Mouse (Mus musculus): ENCODE measurements around the gene Sned1. TPM values are rescaled to one million over a fixed set of nuclear protein-coding genes. Genes with fewer than 3 reads are reported as not detected.
"Not testable (repeated sequence)": the region's sequence is repeated elsewhere in the genome, so short reads cannot be mapped to it uniquely, and the experiment has no call there.

Sned1 gene
- polyA plus RNA-seq, 1 experiment from 2014 or later: 5.3 TPM

GRCm38 (mm10) chr1:93277041-93277440, 41.4 kb downstream of the Sned1 start:
- no peaks in the 10 kb centered on the region for H3K4me1 ChIP-seq (ENCODE audit: control insufficient read depth, insufficient read depth, low read length)
- no peak overlapping the region for H3K27ac ChIP-seq (ENCODE audit: low read depth, low read length)
- H3K4me2 ChIP-seq (ENCODE audit: low read depth): no peak overlapping the region
- H3K36me3 ChIP-seq (ENCODE audit: control insufficient read depth, insufficient read depth, low read length): no peaks in the 10 kb centered on the region
- whole genome bisulfite sequencing: 86% methylated on average over 7 of the region's 7 CpGs
- no peak overlapping the region for H3K4me3 ChIP-seq (ENCODE audit: low read depth, low read length)
- no peaks in the 10 kb centered on the region for H3K27me3 ChIP-seq (ENCODE audit: control insufficient read depth, insufficient read depth, low read length)
- H3K9ac ChIP-seq (ENCODE audit: low read length): no peak overlapping the region
- no peak for DNase-seq (ENCODE audit: low spot score)
- H3K9me3 ChIP-seq (ENCODE audit: control insufficient read depth, low read length): no peaks in the 10 kb centered on the region
- no peak for ATAC-seq (ENCODE audit: insufficient read depth, low FRiP score, low TSS enrichment)

- Histone ChIP-seq H3K4me3 (ENCODE audit: low read depth, low read length) (no peak overlapping the region), H3K36me3 (ENCODE audit: control insufficient read depth, insufficient read depth, low read length) (no peaks in the 10 kb centered on the region), H3K27me3 (ENCODE audit: control insufficient read depth, insufficient read depth, low read length) (no peaks in the 10 kb centered on the region), H3K9me3 (ENCODE audit: control insufficient read depth, low read length) (no peaks in the 10 kb centered on the region), H3K4me1 (ENCODE audit: control insufficient read depth, insufficient read depth, low read length) (no peaks in the 10 kb centered on the region), H3K9ac (ENCODE audit: low read length) (no peak overlapping the region), H3K4me2 (ENCODE audit: low read depth) (no peak overlapping the region), H3K27ac (ENCODE audit: low read depth, low read length) (no peak overlapping the region)
- DNase-seq (ENCODE audit: low spot score) (no peak), ATAC-seq (ENCODE audit: insufficient read depth, low FRiP score, low TSS enrichment) (no peak)
- WGBS: 59% methylated on average over 3 of the region's 3 CpGs
Measured at GRCm38 (mm10) chr1:93289678-93290214, 54.1 kb downstream of the Sned1 start.

DNA sequence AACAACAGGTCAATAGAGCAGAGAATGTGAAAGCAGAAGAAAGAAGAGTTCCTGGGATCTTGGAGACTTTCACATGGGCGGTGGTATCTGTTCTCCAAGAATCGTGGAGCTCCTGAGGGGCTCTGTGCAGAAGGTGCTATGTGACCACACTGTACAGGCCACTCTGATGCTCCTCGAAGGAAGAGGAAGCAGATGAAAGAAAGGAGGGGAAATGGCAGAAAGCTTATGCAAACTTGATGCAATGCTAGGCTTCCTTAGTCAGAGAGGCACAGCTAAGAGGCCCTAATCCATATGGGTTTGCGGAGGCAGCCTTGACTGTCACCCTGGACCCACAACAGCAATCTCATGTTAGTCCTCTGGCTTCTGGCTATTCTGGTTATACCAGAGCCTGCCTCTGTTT, 55.3 kb downstream of the Sned1 start:
- no peak overlapping the region for H3K27ac ChIP-seq (ENCODE audit: low read depth, low read length)
- DNase-seq (ENCODE audit: low spot score): no peak
- no peak overlapping the region for H3K4me3 ChIP-seq (ENCODE audit: low read depth, low read length)
- no peaks in the 10 kb centered on the region for H3K9me3 ChIP-seq (ENCODE audit: control insufficient read depth, low read length)
- H3K4me1 ChIP-seq (ENCODE audit: control insufficient read depth, insufficient read depth, low read length): no peaks in the 10 kb centered on the region
- peaks cover 2% of the 10 kb centered on the region; the same call in 1 of the 2 replicates for H3K36me3 ChIP-seq (ENCODE audit: control insufficient read depth, insufficient read depth, low read length)
- H3K27me3 ChIP-seq (ENCODE audit: control insufficient read depth, insufficient read depth, low read length): no peaks in the 10 kb centered on the region
- WGBS: 95% methylated on average over 4 of the region's 4 CpGs
- H3K4me2 ChIP-seq (ENCODE audit: low read depth): no peak overlapping the region
- H3K9ac ChIP-seq (ENCODE audit: low read length): no peak overlapping the region
- no peak for ATAC-seq (ENCODE audit: insufficient read depth, low FRiP score, low TSS enrichment)

GRCm38 (mm10) chr1:93291591-93291990, 56.0 kb downstream of the Sned1 start:
- no peak overlapping the region for H3K4me2 ChIP-seq (ENCODE audit: low read depth)
- no peak for DNase-seq (ENCODE audit: low spot score)
- H3K9me3 ChIP-seq (ENCODE audit: control insufficient read depth, low read length): no peaks in the 10 kb centered on the region
- H3K9ac ChIP-seq (ENCODE audit: low read length): no peak overlapping the region
- no peak for ATAC-seq (ENCODE audit: insufficient read depth, low FRiP score, low TSS enrichment)
- no peaks in the 10 kb centered on the region for H3K27me3 ChIP-seq (ENCODE audit: control insufficient read depth, insufficient read depth, low read length)
- no peak overlapping the region for H3K4me3 ChIP-seq (ENCODE audit: low read depth, low read length)
- no peak overlapping the region for H3K27ac ChIP-seq (ENCODE audit: low read depth, low read length)
- no peaks in the 10 kb centered on the region for H3K4me1 ChIP-seq (ENCODE audit: control insufficient read depth, insufficient read depth, low read length)
- H3K36me3 ChIP-seq (ENCODE audit: control insufficient read depth, insufficient read depth, low read length): peaks cover 2% of the 10 kb centered on the region; the same call in 1 of the 2 replicates
- 90% methylated on average over 1 of the region's 1 CpGs for WGBS

- Histone ChIP-seq H3K36me3 (ENCODE audit: control insufficient read depth, insufficient read depth, low read length) (peaks cover 3% of the 10 kb centered on the region; the same call in 1 of the 2 replicates), H3K27ac (ENCODE audit: low read depth, low read length) (no peak overlapping the region), H3K4me3 (ENCODE audit: low read depth, low read length) (no peak overlapping the region), H3K9me3 (ENCODE audit: control insufficient read depth, low read length) (no peaks in the 10 kb centered on the region), H3K4me2 (ENCODE audit: low read depth) (no peak overlapping the region), H3K4me1 (ENCODE audit: control insufficient read depth, insufficient read depth, low read length) (no peaks in the 10 kb centered on the region), H3K9ac (ENCODE audit: low read length) (no peak overlapping the region), H3K27me3 (ENCODE audit: control insufficient read depth, insufficient read depth, low read length) (no peaks in the 10 kb centered on the region)
- no peak for DNase-seq (ENCODE audit: low spot score)
- ATAC-seq (ENCODE audit: insufficient read depth, low FRiP score, low TSS enrichment): no peak
- whole genome bisulfite sequencing: 82% methylated on average over 8 of the region's 8 CpGs
Measured at GRCm38 (mm10) chr1:93292006-93292405, 56.4 kb downstream of the Sned1 start.

DNA sequence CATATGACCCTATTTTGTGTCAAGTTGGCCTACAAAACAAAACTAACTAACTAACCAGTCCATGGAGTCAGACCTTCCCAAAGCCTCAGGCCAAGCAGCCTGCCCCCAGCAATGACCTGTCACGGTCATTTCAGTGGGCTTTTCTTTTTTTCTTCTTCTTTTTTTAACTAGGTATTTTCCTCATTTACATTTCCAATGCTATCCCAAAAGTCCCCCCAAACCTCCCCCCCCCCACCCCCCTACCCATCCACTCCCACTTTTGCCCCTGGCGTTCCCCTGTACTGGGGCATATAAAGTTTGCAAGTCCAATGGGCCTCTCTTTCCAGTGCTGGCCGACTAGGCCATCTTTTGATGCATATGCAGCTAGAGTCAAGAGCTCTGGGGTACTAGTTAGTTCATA, 58.9 kb downstream of the Sned1 start:
- ATAC-seq (ENCODE audit: insufficient read depth, low FRiP score, low TSS enrichment); H3K4me2 ChIP-seq (ENCODE audit: low read depth); H3K27me3 ChIP-seq (ENCODE audit: control insufficient read depth, insufficient read depth, low read length); H3K4me1 ChIP-seq (ENCODE audit: control insufficient read depth, insufficient read depth, low read length); H3K9ac ChIP-seq (ENCODE audit: low read length); H3K4me3 ChIP-seq (ENCODE audit: low read depth, low read length); DNase-seq (ENCODE audit: low spot score); H3K27ac ChIP-seq (ENCODE audit: low read depth, low read length); H3K9me3 ChIP-seq (ENCODE audit: control insufficient read depth, low read length); H3K36me3 ChIP-seq (ENCODE audit: control insufficient read depth, insufficient read depth, low read length): not testable (repeated sequence)
- WGBS: 81% methylated on average over 3 of the region's 3 CpGs

DNA sequence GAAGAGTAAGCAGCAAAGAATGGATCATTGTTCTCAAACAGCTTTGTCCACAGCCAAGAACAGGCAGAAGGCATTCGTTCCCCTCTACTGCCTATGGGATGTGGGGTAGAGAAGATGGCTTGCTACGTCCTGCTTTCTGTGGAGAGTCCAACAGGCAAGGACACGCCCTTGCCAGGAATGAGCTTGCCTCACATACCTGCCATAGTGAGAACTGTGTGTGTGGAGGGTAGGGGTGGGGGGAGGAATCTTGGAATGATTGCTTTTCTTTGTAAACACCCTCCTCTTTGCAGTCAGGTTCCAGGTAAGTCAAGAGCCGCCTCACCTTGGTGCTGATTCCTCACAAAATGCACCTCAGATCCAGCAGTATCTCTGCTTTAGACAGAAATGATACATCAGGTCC, 64.2 kb downstream of the Sned1 start:
- Histone ChIP-seq H3K4me2 (ENCODE audit: low read depth) (no peak overlapping the region), H3K4me1 (ENCODE audit: control insufficient read depth, insufficient read depth, low read length) (no peaks in the 10 kb centered on the region), H3K27me3 (ENCODE audit: control insufficient read depth, insufficient read depth, low read length) (no peaks in the 10 kb centered on the region), H3K4me3 (ENCODE audit: low read depth, low read length) (no peak overlapping the region), H3K36me3 (ENCODE audit: control insufficient read depth, insufficient read depth, low read length) (peaks cover 12% of the 10 kb centered on the region), H3K9me3 (ENCODE audit: control insufficient read depth, low read length) (no peaks in the 10 kb centered on the region), H3K9ac (ENCODE audit: low read length) (no peak overlapping the region), H3K27ac (ENCODE audit: low read depth, low read length) (no peak overlapping the region)
- no peak for DNase-seq (ENCODE audit: low spot score)
- WGBS: 91% methylated on average over 4 of the region's 4 CpGs
- ATAC-seq (ENCODE audit: insufficient read depth, low FRiP score, low TSS enrichment): no peak

- Histone ChIP-seq H3K4me3 (ENCODE audit: low read depth, low read length) (no peak overlapping the region), H3K27ac (ENCODE audit: low read depth, low read length) (no peak overlapping the region), H3K36me3 (ENCODE audit: control insufficient read depth, insufficient read depth, low read length) (peaks cover 11% of the 10 kb centered on the region), H3K9ac (ENCODE audit: low read length) (no peak overlapping the region), H3K4me1 (ENCODE audit: control insufficient read depth, insufficient read depth, low read length) (no peaks in the 10 kb centered on the region), H3K9me3 (ENCODE audit: control insufficient read depth, low read length) (no peaks in the 10 kb centered on the region), H3K4me2 (ENCODE audit: low read depth) (no peak overlapping the region), H3K27me3 (ENCODE audit: control insufficient read depth, insufficient read depth, low read length) (no peaks in the 10 kb centered on the region)
- ATAC-seq (ENCODE audit: insufficient read depth, low FRiP score, low TSS enrichment) (no peak), DNase-seq (ENCODE audit: low spot score) (no peak)
- WGBS: 96% methylated on average over 3 of the region's 3 CpGs
Measured at GRCm38 (mm10) chr1:93300578-93300977, 64.9 kb downstream of the Sned1 start.

GRCm38 (mm10) chr1:93305581-93306337, 70.1 kb downstream of the Sned1 start, which contains the start of gene Mterf4:
Gene Mterf4, minus strand, starts transcription at chr1:93305915.
- Histone ChIP-seq H3K27ac (ENCODE audit: low read depth, low read length) (no peak within 1 kb of the TSS), H3K36me3 (ENCODE audit: control insufficient read depth, insufficient read depth, low read length) (peaks cover 3% of the 10 kb centered on the region; the same call in 1 of the 2 replicates), H3K9me3 (ENCODE audit: control insufficient read depth, low read length) (no peaks in the 10 kb centered on the region), H3K4me2 (ENCODE audit: low read depth) (peak within 1 kb of the TSS; percentile 74), H3K27me3 (ENCODE audit: control insufficient read depth, insufficient read depth, low read length) (no peaks in the 10 kb centered on the region), H3K4me3 (ENCODE audit: low read depth, low read length) (peak within 1 kb of the TSS; percentile 75), H3K9ac (ENCODE audit: low read length) (peak within 1 kb of the TSS; percentile 68), H3K4me1 (ENCODE audit: control insufficient read depth, insufficient read depth, low read length) (no peaks in the 10 kb centered on the region)
- ATAC-seq (ENCODE audit: insufficient read depth, low FRiP score, low TSS enrichment): peak; percentile 92
- WGBS: 7% methylated on average over 36 of the region's 36 CpGs
- DNase-seq (ENCODE audit: low spot score): peak; percentile 85

Data from neural tube, embryonic 11.5 days (tissue).